Mouse (Mus musculus): ENCODE data around the gene Zfp592.
"Not testable (repeated sequence)": the region's sequence is repeated elsewhere in the genome, so short reads cannot be mapped to it uniquely, and the experiment has no call there.

Gene Zfp592

DNA sequence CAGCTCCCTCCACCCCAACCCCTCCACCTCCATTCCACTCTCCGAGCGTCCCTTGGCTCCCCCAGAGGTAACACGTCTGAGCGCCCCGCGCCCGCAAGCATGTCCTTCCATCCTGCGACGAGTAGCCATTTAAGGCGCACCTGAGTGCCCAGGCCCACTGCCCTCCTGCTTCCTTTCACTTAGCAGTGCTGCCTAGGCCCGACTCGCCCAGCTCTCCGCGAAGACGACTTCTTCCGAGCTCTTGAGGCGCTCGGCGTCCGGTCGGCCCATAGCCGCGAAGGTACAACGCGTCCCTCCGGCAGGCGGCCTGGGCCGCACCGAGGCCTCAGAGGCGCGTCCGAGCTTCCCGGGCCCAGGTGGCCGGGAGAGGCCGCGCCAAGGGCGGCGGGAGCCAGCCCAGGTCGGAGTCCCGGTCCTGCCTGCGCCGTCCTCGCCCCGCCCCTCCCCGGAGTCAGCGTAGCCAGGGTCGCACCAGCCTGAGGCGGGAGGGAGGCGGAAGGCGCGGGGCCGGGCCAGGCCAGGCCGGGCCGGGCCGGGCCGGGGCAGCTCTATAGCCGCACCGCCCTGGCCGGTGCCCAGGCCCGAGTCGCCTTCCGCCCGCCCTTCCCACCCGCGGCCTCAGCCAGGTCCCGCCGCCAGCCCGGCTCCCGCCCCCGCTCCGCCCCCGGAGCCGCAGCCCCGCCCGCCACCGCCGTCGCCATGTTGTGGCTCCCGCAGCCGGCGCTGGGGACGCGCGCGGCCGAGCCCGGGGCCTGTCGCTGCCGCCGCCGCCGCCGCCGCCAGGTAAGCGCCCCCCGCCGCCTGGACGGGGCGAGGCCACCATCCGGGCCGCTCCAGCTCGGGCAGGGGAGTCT is at the start of gene Zfp592:
Gene Zfp592, plus strand, starts transcription at position 702 of the 854 bp plus-strand sequence.
- DNase-seq (ENCODE audit: low read depth, low spot score) = peak; percentile 90

DNA sequence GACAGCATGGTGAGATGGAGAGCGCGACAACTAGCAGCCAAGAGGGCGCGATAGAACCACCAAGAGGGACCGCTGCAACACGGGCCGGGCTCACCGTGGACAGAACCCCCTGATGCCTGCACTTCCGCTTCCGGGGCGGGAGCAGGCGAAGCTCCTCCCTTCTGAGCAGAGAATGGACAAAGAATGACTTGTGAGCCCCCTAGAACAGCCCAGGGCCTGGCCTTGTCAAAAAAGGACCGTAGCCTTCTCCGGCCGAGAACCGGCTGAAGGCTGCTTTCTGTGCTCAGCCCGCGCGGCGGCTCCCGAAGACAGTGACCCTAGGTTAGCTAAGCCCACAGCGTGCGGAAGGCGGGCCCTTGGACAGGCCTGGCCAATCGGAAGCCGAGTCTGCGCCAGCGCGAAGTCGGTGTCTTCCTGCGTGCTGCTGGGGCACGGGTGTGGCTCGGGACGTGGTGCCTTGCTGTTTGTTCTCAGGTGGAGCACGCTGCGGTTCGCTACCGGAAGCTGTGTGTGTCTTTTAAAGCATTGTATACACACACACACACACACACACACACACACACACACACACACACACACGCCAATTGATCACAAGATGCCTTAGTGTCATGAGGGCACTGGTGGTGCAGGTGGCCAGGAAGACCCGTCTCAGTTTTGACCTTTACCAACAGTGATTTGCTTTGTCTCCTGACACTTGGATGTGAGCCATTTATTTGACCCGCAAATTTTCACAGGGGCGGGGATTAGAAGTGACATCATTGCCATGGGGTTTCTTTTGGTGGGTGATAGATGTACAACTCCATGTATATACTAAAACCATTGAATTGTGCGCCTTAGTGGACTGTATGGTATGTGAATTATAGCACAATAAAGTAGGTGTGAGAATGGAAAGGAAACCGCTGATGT is 45.8 kb upstream of the Zfp592 start, which contains the start of gene Sec11a:
Gene Sec11a, minus strand, starts transcription at position 336 of the 906 bp plus-strand sequence.
- peak; percentile 98 for DNase-seq (ENCODE audit: low read depth, low spot score)

DNA sequence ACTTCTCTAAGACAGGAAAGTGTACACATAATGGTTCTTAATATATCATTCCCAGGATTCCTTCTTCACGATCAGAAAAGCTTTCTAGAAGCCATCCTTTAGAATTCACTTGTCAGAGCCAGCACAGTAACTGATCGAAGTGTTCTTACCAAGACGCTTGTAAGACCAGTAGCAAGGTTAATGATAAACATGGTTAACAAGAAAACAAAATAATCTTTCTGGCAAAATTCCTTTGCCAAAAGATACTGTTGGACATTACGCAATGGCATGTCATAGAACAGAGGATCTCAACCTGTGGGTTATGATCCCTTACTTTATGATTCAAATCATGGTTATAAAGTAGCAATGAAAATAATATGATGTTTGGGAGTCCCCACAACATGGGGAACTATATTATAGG is 42.0 kb upstream of the Zfp592 start:
- DNase-seq (ENCODE audit: low read depth, low spot score) = no peak

DNA sequence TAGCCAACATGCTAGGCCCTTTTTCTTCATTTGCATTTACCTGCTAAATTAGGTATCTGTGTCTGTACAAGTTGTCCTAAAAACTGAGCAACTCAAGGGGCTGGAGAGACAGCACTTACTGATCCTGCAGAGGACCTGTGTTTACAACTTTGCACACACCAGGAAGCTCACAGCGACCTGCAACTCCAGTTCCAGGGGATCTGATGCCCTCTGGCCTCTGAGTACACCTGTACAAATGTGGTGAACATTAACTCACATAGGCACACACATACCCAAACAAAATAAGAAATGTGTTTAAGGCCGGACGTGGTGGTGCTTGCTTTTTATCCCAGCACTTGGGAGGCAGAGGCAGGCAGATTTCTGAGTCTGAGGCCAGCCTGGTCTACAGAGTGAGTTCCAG is 41.3 kb upstream of the Zfp592 start:
- no peak for DNase-seq (ENCODE audit: low read depth, low spot score)

DNA sequence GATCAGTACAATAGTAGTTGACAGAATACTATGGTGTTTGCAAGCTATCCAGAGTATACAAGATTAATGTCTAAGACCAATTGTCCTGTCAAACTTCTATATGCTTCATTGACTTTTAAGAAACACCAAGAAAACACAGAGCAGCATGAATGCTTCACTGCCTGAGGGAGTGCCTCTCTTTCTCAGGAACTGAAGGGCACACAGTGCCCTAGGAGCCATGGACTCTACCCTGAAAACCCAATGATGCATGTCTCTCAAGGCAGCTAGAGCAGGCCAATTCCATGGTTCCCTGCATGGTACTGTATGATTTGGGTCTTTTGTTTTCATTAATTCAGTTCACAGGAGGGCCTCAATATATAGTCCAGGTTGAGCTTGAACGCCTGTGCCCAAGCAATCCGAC is 39.2 kb upstream of the Zfp592 start:
- DNase-seq (ENCODE audit: low read depth, low spot score) = no peak

DNA sequence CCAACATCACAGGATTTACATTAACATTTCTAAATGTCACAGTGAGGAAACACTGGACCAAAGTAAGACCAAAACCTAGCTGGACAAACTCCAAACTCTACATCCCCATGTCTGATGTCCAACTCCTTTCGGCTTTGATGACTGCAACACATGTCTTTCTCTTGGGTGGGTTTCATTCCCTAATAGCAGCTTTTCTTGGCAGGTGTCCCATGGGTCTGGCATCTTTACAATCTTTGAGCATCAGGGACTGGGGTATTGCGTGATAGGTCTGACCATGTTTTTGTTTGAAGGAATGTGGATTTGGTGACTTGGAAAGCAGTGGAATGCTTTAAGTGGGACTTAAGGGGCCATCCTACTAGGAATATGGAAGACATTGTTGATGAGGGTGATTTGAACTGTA is 36.6 kb upstream of the Zfp592 start:
- no peak for DNase-seq (ENCODE audit: low read depth, low spot score)

DNA sequence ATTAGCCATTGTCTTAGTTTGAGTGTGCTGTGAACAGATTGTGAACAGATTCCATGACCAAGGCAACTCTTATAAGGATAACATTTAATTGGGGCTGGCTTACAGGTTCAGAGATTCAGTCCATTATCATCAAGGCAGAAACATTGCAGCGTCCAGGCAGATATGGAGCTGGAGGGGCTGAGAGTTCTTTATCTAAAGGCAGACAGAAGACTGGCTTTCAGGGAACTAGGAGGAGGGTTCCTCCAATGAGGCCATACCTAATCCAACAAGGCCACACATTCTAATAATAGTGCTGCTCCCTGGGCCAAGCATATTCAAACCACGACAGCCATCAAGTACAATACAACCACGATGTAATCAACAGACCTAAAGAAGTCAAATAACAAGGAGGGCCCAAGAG is 34.5 kb upstream of the Zfp592 start:
- no peak for DNase-seq (ENCODE audit: low read depth, low spot score)

DNA sequence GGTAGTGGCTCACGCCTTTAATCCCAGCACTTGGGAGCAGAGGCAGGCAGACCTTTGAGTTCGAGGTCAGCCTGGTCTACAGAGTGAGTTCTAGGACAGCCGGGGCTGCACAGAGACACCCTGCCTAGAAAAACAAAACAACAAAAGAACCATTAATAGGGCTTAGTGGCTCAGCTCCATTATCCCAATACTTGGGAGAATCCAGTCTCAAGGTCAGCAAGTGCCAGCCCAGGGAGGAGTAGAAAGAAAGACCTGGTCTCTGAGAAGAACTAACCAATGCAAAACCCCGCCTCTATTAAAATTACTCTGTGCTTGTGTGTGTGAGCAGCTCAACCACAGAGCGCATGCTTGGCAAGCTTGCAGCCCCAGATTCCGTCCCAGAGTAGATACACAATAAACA is 30.7 kb upstream of the Zfp592 start:
- DNase-seq (ENCODE audit: low read depth, low spot score) = no peak

DNA sequence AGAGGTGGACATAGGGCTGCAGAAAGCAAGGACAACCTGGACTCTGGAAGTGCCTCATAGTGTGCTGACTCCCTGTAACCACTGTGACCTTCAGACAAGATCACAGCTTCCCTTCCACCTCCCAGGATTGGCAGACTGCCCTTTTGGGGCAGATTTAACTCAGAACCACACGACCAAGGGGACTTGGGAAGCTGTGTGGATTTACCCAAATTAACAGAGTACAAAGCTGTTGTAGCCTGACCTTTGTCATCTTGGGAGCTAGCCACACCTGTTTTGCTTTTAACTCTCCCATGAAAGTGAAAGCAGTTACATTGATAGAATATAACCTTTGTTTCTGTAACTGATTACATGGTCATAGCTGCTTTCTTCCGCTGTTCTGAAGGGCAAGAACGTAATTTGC is 22.6 kb upstream of the Zfp592 start:
- no peak for DNase-seq (ENCODE audit: low read depth, low spot score)

DNA sequence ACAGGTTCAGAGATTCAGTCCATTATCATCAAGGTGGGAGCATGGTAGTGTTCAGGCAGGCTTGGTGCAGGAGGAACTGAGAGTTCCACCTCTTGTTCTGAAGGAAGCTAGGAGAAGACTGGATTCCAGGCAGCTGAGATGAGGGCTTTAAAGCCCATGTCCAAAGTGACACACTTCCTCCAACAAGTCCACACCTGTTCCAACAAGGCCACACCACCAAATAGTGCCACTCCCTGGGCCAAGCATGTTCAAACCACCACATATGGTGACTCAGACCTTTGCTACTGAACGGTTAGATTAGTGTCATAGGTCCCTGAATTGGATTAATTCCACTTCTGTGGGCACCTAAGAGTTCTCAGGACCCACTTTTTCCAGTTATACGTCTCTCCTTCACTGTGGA is 22.1 kb upstream of the Zfp592 start:
- no peak for DNase-seq (ENCODE audit: low read depth, low spot score)

DNA sequence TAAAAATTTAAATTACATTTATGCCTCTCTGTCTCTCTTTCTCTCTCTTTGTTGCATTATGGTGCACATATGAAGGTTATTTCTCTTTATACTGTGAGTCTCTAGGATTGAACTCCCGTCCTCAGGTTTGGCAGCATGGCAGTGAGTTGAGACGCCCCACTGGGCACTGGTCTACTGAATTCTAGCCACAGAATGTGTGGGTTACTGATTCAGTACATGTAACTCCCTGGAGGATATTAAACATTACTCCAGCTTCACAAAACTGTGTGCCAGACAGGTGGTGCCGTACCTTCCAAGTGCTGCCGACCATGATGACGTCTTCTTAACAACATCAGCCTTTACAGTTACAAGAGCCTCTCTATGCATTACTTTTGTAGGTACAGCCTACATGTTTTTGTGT is 21.4 kb upstream of the Zfp592 start:
- no peak for DNase-seq (ENCODE audit: low read depth, low spot score)

DNA sequence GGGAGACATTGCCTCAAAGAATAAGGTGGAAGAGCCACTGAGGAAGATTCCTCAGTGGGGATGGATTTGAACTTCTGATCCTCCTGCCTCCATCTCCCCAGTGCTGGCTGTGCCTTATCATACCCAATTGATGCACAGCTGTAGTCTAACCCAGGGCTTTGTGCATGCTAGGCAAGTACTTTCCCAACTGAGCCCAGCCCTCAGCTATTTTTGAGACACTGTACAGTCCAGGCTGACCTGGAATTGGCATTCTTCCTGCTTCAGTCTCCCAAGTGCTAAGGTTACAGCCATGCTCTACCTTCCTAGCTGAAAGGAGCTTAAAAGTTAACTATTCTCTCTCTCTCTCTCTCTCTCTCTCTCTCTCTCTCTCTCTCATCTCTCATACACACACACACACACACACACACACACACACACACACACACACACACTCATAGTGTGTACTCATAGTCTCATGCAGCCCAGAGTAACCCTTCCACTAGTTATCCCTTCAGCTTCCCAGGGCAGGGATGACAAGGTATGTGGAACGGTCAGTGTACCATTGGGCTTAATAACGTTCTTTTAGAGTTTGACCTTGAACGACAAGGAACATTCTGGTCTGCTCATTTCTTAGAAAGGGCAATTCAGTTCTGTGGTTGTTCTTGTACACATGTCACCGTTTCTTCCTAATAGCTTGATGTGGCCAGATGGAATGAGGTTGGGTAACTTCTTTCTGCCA is 20.4 kb upstream of the Zfp592 start:
- DNase-seq (ENCODE audit: low read depth, low spot score) = not testable (repeated sequence)

DNA sequence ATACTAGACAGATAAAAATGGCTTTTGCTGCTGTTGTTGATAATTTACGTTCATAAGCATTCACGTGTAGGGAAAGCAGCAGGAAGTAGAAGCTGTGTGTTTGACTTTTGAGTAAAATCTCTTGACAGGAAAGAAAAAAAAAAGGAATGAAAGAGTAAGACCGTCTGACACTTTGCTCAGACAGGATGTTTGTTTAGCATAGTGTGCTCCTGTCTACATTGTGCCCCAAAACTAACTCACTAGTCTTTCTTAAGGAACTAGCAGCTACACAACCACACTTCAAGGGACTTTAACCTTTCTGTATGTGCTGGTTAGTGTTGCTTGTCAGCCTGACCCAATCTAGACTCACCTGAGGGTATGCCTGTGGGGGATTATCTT is 19.9 kb upstream of the Zfp592 start:
- DNase-seq (ENCODE audit: low read depth, low spot score) = not testable (repeated sequence)

DNA sequence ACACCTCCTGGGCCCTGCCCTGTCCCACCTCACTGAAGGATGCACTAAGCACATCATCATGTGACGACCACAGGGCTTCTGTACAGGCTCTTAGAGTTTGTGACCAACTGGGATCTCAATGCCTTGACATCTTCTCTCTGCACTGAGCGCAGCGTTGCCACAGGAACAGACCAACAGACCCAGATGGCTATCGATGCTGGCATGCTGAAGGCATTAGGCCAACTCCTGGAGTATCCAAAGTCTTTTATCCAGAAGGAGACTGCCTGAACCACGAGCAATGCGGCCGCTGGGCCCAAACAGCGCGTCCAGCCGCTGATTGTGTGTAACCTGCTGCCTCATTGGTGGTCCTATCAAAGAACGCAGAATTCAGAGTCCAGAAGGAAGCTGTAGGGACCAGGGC is 12.9 kb upstream of the Zfp592 start:
- peak; percentile 32 for DNase-seq (ENCODE audit: low read depth, low spot score)

DNA sequence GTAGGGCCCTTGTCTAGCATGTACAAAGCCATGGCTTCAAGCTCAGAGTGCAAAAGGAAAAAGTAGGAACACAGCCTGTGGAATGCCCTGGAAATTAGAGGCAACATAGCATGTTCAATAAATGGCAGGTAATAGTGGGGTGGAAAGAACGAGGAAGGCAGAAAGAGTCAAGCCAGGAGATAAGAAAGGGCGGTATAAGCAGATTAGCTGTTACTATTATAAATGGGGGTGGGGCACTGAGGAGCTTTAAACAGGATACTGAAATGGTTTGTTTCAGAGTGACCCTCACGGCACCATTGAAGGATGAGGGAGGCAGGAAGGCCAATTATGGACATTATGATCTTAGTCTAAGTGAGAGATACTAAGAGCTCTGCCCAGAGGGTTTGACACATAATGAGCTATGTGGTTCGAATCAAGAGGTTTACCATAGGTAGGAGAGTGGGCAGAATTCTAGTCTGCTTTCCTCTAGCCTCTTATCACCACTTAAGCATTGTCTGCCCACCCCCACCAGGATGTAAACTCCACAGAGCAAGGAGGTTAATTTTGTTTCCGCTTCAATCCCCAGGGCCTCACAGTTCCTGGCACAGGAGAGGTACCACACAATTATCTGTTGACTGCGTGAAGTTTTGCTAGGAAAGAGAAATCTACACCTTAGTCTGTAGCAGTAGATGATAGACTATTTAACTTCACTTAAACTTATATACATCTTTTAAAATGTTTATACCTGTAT is 6.9 kb upstream of the Zfp592 start:
- DNase-seq (ENCODE audit: low read depth, low spot score) = no peak

DNA sequence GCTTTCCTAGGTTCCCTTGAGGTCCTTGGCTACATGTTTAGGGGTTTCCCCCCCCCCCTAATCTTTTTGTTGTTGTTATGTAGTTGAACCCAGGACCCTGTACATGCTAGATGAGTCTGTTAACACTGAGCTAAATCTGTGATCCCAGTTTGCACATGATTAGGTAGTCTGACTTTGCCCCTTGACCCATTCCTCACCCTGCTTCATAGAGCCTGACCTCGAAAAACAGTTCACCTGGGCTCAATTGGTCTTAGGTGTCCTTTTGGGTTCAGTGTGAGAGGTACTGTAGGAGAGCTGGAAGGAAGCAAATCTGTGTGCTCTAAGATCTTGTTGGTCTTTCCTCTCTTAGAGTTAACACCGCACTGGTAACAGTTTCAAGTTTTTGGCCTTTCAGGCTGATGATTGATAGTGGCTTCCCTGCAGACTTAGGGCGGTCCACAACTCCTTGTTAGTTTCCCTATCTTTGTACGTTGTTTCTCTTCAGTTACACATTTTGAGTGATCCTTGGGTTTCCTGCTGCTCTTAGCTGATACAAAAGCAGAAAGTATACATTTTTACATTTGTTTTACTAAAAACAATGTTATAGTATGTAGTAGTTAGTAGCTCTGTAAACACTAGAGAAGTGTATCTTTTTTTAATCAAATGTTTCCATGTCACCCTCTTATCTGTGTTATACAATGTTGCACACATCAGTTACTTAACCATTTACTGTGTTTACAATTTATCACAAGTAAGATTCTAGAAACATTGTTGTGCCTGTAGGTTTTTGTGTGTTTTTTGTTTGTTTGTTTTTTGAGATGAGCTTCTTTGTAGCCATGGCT is 5.5 kb upstream of the Zfp592 start:
- no peak for DNase-seq (ENCODE audit: low read depth, low spot score)

DNA sequence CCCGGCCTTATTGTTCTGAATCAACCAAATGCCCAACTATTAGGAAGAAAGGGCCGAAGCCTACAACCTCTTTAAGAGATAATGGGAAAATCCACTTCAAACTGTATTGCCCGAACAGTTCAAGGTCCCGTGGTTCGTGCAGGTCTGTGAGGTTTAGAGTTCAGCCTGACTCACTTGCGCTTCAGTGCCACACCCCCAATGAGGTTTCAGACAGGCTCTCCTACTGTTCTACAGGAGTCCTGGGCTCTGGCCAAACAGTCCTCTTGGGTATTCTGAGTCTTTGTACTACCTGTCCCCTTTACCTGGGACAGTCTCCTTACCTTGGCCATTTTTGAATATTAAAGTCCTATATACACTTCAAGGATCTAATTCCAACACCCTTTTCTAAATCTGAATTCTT is 3.2 kb upstream of the Zfp592 start:
- DNase-seq (ENCODE audit: low read depth, low spot score) = no peak

DNA sequence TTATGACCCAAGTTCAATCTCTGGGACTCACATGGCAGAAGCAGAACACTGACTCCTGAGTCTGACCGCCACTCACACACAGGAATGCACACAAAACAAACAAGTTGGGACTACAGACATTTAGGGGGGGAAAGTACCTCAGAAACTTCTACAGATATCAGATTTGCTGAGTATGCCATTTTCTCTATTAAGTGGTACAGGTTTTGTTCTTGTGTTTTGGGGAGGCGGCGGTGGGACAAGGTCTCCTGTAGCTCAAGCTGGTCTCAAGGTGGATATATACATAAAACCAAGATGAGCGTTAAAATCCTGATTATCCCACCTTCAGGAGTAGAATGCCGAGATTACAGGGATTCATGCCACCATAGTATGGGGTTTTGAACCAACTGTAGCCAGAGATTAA is 1.9 kb upstream of the Zfp592 start:
- DNase-seq (ENCODE audit: low read depth, low spot score) = no peak

DNA sequence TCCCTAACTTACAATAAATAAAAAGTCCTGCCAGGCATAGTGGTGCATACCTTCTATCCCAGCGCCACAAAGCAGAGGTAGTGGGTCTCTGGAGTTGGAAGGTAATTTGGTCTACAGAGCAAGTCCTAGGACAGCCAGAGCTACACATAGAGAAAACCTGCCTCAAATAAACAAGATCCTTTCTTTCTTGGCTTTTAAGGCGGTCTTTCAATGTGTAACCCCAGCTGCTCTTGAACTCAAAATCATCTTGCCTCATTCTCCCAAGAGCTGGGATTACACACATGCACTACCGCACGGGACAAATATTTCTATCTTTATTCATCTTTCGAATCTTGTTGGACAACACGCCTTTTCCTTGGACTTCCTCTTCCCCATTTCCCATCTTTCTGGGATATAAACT is 1.4 kb upstream of the Zfp592 start:
- no peak for DNase-seq (ENCODE audit: low read depth, low spot score)

DNA sequence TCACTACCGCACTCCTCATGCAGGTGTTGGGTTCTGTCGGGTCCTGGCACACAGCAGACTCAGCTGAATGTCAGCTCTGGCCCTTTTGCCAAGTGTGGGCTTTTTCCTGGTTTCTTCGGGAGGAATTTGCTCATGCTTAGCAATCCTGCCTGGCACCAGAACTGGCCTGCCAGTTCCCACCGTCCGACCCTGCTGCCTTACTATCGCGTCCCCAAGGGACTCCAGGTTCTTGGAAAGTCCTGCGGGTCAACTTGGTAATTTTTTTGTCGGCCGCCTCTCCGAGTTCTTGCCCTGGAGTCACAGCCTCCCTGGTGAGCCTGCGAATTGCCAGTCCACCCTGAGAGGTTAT is 876 bp upstream of the Zfp592 start:
- DNase-seq (ENCODE audit: low read depth, low spot score) = peak; percentile 35

Measured in brain, adult 2 months (tissue).